ENCODE assay signal across 16 mouse cellular contexts in genomic region chr19:45956736-45957135, GRCm38 (mm10). TPM values are rescaled to one million over a fixed set of nuclear protein-coding genes. Genes with fewer than 3 reads are reported as not detected.
DNase-seq lines count a peak whose midpoint lies in the region; TF ChIP-seq lines count a peak whose summit lies in the region.
"Had no signal": no experiment of that assay in that cellular context is flagged by ENCODE, and none has a peak within 500 bp of the region (broad histone marks: within the 10 kb centered on the region; RNA-seq: fewer than 3 reads in every experiment).

No protein-coding gene starts in this region.

- H3K27ac ChIP-seq in left cerebral cortex, adult 2 months, result peak overlapping the region; percentile 40; the same call in 1 of the 2 replicates
- H3K27ac ChIP-seq: heart, embryonic 13.5 days; limb, embryonic 12.5 days; liver, embryonic 13.5 days; midbrain, embryonic 15.5 days had no signal

- peak; percentile 41 for DNase-seq in left cerebral cortex, adult 11 months (ENCODE audit: low spot score)
- no peak for DNase-seq in left cerebral cortex, postnatal 4 days
- peak; percentile 42 to 83 for DNase-seq in frontal cortex, postnatal 36 days (ENCODE audit: low spot score in 2 of 2)
- DNase-seq in left cerebral cortex, adult 2 months (ENCODE audit: extremely low spot score in 1 of 2, low spot score in 2 of 2), result peak in 1 of 2 experiments; percentile 56
- peak; percentile 10 for DNase-seq in right cerebral cortex, postnatal 4 days
- DNase-seq in heart, adult 9 months (ENCODE audit: low spot score in 2 of 2), result no peak
- no peak for DNase-seq in gastrocnemius, postnatal 25 days
- no peak for DNase-seq in cerebellum, adult 8-10 months
- DNase-seq: cerebellum, adult 9-11 months; heart, postnatal 36 days; kidney, adult 18-20 months; kidney, postnatal 4 days; liver, embryonic 13.5 days had no signal

- H3K4me3 ChIP-seq in left cerebral cortex, adult 2 months, result no peak overlapping the region
- H3K4me3 ChIP-seq: heart, embryonic 13.5 days; limb, embryonic 12.5 days; liver, embryonic 13.5 days; midbrain, embryonic 15.5 days had no signal

- intact Hi-C loops in left cerebral cortex, postnatal 4 days (cut with DNase I), result no loop called here
- intact Hi-C loops in left cerebral cortex, adult 2 months (cut with DNase I), result no loop called here

- no peak for TF ChIP-seq CTCF in left cerebral cortex, adult 2 months (IDR thresholded peaks at IDR 0.05)

RNA-seq across cellular contexts. Expression of gene Armh3, which starts 41.6 kb away (rescaled TPM):
- 10 to 100 TPM; 25.6 to 27.1 TPM for total RNA-seq in left cerebral cortex, postnatal 4 days (2021)
- total RNA-seq in left cerebral cortex, adult 2 months (2021), result 10 to 100 TPM; 19.4 to 20.9 TPM
- 10 to 100 TPM; 10.2 TPM for total RNA-seq in gastrocnemius, postnatal 25 days (2021)

RNA-seq across cellular contexts. Expression of gene Hps6, which starts 46.6 kb away (rescaled TPM):
- 1 to 10 TPM; 4.3 to 4.5 TPM for total RNA-seq in left cerebral cortex, postnatal 4 days (2021)
- total RNA-seq in left cerebral cortex, adult 2 months (2021), result 1 to 10 TPM; 6.0 to 7.4 TPM
- total RNA-seq in gastrocnemius, postnatal 25 days (2021), result 1 to 10 TPM; 2.7 to 3.9 TPM

Comparison
In these comparisons a context has a peak if more than half of its experiments do, and no peak if none do; other contexts are left out.
1. DNase-seq: peak in left cerebral cortex, adult 11 months (single experiment), frontal cortex, postnatal 36 days (2 of 2) and right cerebral cortex, postnatal 4 days (single experiment); none in left cerebral cortex, postnatal 4 days (single experiment), heart, adult 9 months (0 of 2), gastrocnemius, postnatal 25 days (single experiment) and cerebellum, adult 8-10 months (single experiment).